Mouse (Mus musculus) stomach, postnatal 0 days (tissue): ENCODE measurements around the gene Ctnnbl1.

Experiments used
- CTCF ChIP-seq: IDR thresholded peaks from 2 replicates; pipeline ENCODE4 v1.5.1; 2016; ENCODE audit warnings: antibody characterized with exemption, low read depth, mild to moderate bottlenecking, moderate library complexity
- EP300 ChIP-seq: optimal IDR thresholded peaks from 2 replicates; pipeline ENCODE3; 2016; ENCODE audit warnings: antibody characterized with exemption

DNA sequence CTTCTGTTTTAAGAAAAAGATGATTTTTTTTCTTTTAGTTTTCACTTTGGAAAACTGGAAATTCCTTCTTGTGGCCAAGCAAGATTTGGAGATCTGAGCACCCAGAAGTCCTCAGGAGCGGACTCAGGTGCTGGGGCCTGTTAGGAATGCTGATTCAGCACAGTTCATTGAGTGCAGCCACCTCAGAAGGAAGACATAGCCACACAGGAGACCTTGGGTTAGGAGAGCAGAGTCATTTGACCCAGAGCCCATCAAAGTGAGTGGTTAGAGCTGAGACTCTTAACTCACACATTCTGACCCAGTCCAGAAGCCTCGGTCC, 77.7 kb downstream of the Ctnnbl1 start:
- TF ChIP-seq EP300, result no peak
- no peak for TF ChIP-seq CTCF
